Mouse (Mus musculus): ENCODE measurements around the gene Senp2.

Gene Senp2

GRCm38 (mm10) chr16:22091255-22091783 lies 82.0 kb downstream of the Senp2 start:
- DNase-seq (ENCODE audit: extremely low read depth, low read depth, low spot score) = no peak

GRCm38 (mm10) chr16:22095751-22096150 lies 86.5 kb downstream of the Senp2 start:
- DNase-seq (ENCODE audit: extremely low read depth, low read depth, low spot score) = no peak

GRCm38 (mm10) chr16:22097659-22098058 lies 88.4 kb downstream of the Senp2 start:
- no peak for DNase-seq (ENCODE audit: extremely low read depth, low read depth, low spot score)
